Mouse (Mus musculus): ENCODE measurements around the gene Id2. TPM values are rescaled to one million over a fixed set of nuclear protein-coding genes. Genes with fewer than 3 reads are reported as not detected.

Id2 gene
- polyA plus RNA-seq, 1 experiment from 2014 or later, result 161 TPM

DNA sequence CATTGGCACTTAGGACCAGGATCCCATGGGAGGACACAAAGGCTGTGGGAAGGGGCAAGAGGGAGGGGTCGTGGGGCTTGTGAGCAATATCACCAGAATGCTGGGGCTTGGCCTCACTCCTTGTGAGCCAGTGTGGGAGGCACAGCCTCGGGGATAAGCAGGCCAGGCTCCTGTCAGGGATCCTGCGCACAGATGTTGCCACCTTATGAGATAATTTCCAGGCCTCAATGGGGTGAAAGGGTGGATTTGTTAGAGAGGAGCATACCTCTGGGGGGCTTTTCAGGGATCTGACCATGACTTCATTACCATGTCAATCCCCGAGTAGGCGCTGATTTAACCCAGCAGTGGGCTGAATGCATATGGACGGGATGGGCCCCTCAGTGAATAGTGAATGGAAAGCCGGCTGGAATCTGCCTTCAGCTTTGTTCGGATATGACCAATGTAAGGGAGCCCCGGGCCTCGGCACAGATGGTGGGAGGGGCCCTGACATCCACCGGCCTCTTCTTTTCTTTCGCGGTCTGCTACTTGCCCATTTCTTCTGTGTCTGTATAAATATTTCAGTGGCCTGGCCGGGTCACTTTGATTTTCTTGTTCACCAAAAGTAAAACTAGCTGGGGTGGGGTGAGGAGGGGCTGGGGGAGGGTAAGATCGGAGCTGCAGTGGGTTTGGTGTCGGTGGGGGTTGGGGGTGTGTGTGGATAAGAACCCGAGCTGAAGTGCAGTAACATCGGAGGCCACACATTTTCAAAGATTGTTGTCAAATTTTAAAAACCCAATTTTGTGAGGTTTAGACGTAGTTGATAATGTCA, 27.7 kb upstream of the Id2 start:
- no peak overlapping the region for H3K9ac ChIP-seq (replicated peaks)
- peak; percentile 97 for ATAC-seq
- WGBS, result 4% methylated on average over 19 of the region's 19 CpGs
- H3K36me3 ChIP-seq, result no peaks in the 10 kb centered on the region
- H3K4me1 ChIP-seq (replicated peaks), result peaks cover 48% of the 10 kb centered on the region
- no peaks in the 10 kb centered on the region for H3K27me3 ChIP-seq
- H3K27ac ChIP-seq, result peak overlapping the region; percentile 80
- no peaks in the 10 kb centered on the region for H3K9me3 ChIP-seq
- H3K4me3 ChIP-seq (replicated peaks), result no peak overlapping the region
- peak overlapping the region; percentile 29 for H3K4me2 ChIP-seq (replicated peaks)

- WGBS, result 80% methylated on average over 4 of the region's 4 CpGs
Observed at GRCm38 (mm10) chr12:25120753-25121152, 23.8 kb upstream of the Id2 start.

DNA sequence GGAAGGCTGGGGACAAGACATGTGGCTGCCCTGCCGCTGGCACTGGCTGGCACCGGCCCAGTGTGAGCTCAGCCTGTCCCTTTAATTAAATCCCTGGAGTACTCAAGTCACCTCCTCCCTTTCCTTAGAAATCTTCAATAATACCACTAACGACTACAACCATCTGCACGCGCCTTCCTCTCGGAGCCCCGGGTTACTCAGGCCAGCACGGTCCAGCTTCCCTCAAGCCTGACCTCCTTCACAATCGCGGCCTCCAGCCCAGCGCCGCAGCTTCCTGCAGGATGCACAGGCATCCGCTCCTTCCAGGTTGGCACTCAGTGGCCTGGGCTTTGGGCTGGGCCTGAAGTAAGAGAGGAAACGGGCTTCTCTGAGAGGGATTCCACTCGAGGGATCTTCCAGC, 22.3 kb upstream of the Id2 start:
- Histone ChIP-seq H3K9ac (replicated peaks) (no peak overlapping the region), H3K27me3 (no peaks in the 10 kb centered on the region), H3K4me2 (replicated peaks) (no peak overlapping the region), H3K4me1 (replicated peaks) (peaks cover 23% of the 10 kb centered on the region), H3K9me3 (no peaks in the 10 kb centered on the region), H3K36me3 (no peaks in the 10 kb centered on the region), H3K27ac (no peak overlapping the region), H3K4me3 (replicated peaks) (no peak overlapping the region)
- 28% methylated on average over 15 of the region's 15 CpGs for WGBS
- ATAC-seq, result peak; percentile 43; the same call in 1 of the 2 replicates

More at GRCm38 (mm10) chr12:25120753-25121152, 23.8 kb upstream of the Id2 start:
- no peak overlapping the region for H3K4me3 ChIP-seq (replicated peaks)
- peaks cover 38% of the 10 kb centered on the region for H3K4me1 ChIP-seq (replicated peaks)
- ATAC-seq, result no peak
- no peaks in the 10 kb centered on the region for H3K27me3 ChIP-seq
- no peaks in the 10 kb centered on the region for H3K36me3 ChIP-seq
- no peak overlapping the region for H3K27ac ChIP-seq
- no peaks in the 10 kb centered on the region for H3K9me3 ChIP-seq
- H3K4me2 ChIP-seq (replicated peaks), result no peak overlapping the region
- H3K9ac ChIP-seq (replicated peaks), result no peak overlapping the region

DNA sequence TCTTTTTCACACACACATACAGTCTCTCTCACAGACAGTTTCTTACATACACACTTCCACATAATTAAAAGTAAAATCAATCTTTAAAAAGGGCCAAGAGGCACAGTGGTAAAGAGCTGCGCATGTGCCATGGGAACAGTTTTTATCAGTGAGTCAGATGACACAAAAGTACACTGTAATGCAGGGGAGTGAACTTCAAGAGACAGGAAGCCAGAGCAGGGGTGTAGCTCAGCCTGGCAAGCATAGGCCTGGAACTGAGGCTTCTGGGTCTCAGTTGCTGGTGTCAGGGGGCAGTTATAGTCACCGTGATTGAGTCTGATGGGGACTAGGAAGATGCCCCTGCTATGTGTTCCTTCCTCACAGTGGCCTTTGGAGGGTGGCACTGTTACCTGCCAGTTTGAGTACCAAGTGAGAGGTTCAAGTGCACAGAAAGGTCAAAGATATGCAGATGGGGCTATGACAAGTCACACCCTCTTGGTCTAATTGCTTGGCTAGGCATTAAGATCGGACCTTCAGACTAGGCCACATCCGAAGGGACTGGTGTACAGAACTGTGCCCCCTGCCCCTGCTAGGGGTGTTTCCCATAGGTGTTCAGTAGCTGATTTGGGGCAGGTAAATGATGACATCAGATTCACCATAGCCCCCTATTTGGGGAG, 21.0 kb upstream of the Id2 start:
- no peak overlapping the region for H3K4me3 ChIP-seq (replicated peaks)
- no peak overlapping the region for H3K9ac ChIP-seq (replicated peaks)
- no peaks in the 10 kb centered on the region for H3K9me3 ChIP-seq
- H3K4me2 ChIP-seq (replicated peaks), result no peak overlapping the region
- no peaks in the 10 kb centered on the region for H3K27me3 ChIP-seq
- peaks cover 15% of the 10 kb centered on the region for H3K4me1 ChIP-seq (replicated peaks)
- WGBS, result 92% methylated on average over 4 of the region's 4 CpGs
- H3K27ac ChIP-seq, result no peak overlapping the region
- no peak for ATAC-seq
- no peaks in the 10 kb centered on the region for H3K36me3 ChIP-seq

DNA sequence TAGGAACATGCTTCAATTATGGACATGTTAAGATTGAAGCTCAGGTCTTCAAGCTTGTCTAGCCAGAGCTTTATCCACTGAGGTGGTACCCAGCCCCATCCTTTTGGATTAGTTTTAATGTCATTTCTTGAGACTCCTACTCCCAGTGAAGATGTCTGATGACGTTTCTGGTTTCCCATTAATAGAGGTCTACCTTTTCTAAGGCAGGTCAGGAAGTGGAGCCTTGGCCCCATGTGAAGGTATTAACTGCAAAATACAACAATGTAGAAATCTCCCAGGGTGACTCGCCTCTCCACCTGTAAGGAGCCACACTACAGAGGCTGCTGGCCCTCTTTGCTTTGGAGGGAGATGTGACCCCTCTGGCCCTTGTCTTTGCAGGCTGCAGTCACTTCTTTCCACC, 19.2 kb upstream of the Id2 start:
- H3K9ac ChIP-seq (replicated peaks), result no peak overlapping the region
- no peak overlapping the region for H3K4me3 ChIP-seq (replicated peaks)
- no peak overlapping the region for H3K4me2 ChIP-seq (replicated peaks)
- H3K4me1 ChIP-seq (replicated peaks), result peaks cover 7% of the 10 kb centered on the region
- WGBS, result 78% methylated on average over 2 of the region's 2 CpGs
- H3K27me3 ChIP-seq, result no peaks in the 10 kb centered on the region
- H3K9me3 ChIP-seq, result no peaks in the 10 kb centered on the region
- H3K36me3 ChIP-seq, result no peaks in the 10 kb centered on the region
- H3K27ac ChIP-seq, result no peak overlapping the region
- no peak for ATAC-seq

DNA sequence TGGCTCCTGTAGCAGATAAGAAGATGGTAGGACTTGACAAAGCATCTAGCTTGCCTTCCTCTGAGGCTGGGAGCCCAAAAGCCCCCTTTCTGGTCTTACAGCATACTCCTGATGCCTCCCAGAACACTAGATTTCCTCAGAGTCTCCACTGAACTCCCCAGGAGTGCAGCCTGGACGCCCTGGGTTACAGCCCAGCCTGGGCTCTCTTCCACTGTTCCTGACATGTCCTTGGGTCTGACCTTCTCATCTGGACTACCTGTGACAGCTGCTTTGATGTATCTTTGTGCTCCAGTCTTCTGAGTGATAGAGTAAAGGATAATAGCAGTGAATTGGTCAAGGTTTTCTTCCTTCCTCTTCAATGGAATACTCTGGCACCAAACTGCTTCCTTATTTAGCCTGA, 17.5 kb upstream of the Id2 start:
- WGBS, result 74% methylated on average over 1 of the region's 1 CpGs
- H3K4me2 ChIP-seq (replicated peaks), result no peak overlapping the region
- peaks cover 5% of the 10 kb centered on the region for H3K4me1 ChIP-seq (replicated peaks)
- no peaks in the 10 kb centered on the region for H3K27me3 ChIP-seq
- no peak overlapping the region for H3K27ac ChIP-seq
- no peaks in the 10 kb centered on the region for H3K9me3 ChIP-seq
- H3K36me3 ChIP-seq, result no peaks in the 10 kb centered on the region
- no peak overlapping the region for H3K4me3 ChIP-seq (replicated peaks)
- H3K9ac ChIP-seq (replicated peaks), result no peak overlapping the region
- no peak for ATAC-seq

DNA sequence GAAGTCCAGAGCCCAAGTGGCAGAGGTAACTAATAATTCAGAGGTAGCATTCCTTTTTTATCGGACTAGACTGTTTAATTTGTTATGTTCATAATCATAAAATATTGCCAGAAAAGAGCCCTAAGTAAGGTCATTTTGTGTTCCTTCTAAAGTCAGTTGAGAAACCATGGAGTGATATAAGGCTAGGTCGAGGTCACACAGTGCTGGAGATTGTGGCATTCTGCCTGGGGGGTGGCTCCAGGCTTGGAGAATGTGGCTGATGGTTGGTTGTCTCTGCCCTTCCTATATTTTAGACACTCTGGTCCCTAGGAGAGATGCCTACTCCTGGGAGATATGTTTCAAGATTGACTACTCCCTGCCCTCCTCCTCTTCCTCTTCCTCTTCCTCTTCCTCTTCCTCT, 16.4 kb upstream of the Id2 start:
- no peak for ATAC-seq
- 87% methylated on average over 2 of the region's 2 CpGs for WGBS
- no peaks in the 10 kb centered on the region for H3K4me1 ChIP-seq (replicated peaks)
- no peaks in the 10 kb centered on the region for H3K9me3 ChIP-seq
- no peaks in the 10 kb centered on the region for H3K27me3 ChIP-seq
- no peak overlapping the region for H3K4me3 ChIP-seq (replicated peaks)
- no peak overlapping the region for H3K9ac ChIP-seq (replicated peaks)
- H3K4me2 ChIP-seq (replicated peaks), result no peak overlapping the region
- H3K27ac ChIP-seq, result no peak overlapping the region
- H3K36me3 ChIP-seq, result no peaks in the 10 kb centered on the region

GRCm38 (mm10) chr12:25112806-25113205, 15.9 kb upstream of the Id2 start:
- H3K27ac ChIP-seq, result no peak overlapping the region
- H3K4me3 ChIP-seq (replicated peaks), result no peak overlapping the region
- no peaks in the 10 kb centered on the region for H3K27me3 ChIP-seq
- H3K9me3 ChIP-seq, result no peaks in the 10 kb centered on the region
- ATAC-seq, result no peak
- no peaks in the 10 kb centered on the region for H3K4me1 ChIP-seq (replicated peaks)
- H3K36me3 ChIP-seq, result no peaks in the 10 kb centered on the region
- 94% methylated on average over 2 of the region's 2 CpGs for WGBS
- H3K9ac ChIP-seq (replicated peaks), result no peak overlapping the region
- no peak overlapping the region for H3K4me2 ChIP-seq (replicated peaks)

- H3K9ac ChIP-seq (replicated peaks), result no peak overlapping the region
- H3K4me3 ChIP-seq (replicated peaks), result no peak overlapping the region
- WGBS, result 91% methylated on average over 7 of the region's 7 CpGs
Observed at GRCm38 (mm10) chr12:25110682-25111078, 13.7 kb upstream of the Id2 start.

GRCm38 (mm10) chr12:25109971-25110681, 13.2 kb upstream of the Id2 start:
- Histone ChIP-seq H3K4me3 (replicated peaks) (no peak overlapping the region), H3K27me3 (no peaks in the 10 kb centered on the region)

More at GRCm38 (mm10) chr12:25110682-25111078, 13.7 kb upstream of the Id2 start:
- Histone ChIP-seq H3K4me2 (replicated peaks) (no peak overlapping the region), H3K9me3 (no peaks in the 10 kb centered on the region), H3K36me3 (no peaks in the 10 kb centered on the region), H3K4me1 (replicated peaks) (0 out of 2 replicates have a peak, but pooled peaks cover 4% of the 10 kb centered on the region), H3K27me3 (no peaks in the 10 kb centered on the region), H3K27ac (no peak overlapping the region)
- ATAC-seq, result no peak

DNA sequence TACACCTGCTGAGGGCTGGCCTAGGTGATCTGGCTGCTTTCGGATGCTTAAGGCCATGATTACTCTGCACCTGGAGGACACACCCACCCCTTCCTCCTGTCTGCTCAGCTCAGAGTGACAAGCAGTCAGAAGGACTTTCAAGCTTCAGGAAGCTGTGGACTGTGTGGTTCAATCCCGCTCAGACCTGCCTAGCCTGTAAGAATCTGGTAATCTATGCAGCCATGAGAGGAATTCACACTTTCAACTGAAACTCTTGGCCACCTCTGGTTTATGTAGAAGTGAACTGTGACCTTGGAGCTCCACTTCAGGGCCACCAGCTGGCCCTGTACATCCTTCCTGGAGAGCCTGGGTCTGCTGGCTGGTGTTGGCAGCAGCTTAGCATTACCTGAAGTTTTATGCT, 11.9 kb upstream of the Id2 start:
- Histone ChIP-seq H3K4me3 (replicated peaks) (no peak overlapping the region), H3K4me1 (replicated peaks) (0 out of 2 replicates have a peak, but pooled peaks cover 4% of the 10 kb centered on the region), H3K9me3 (no peaks in the 10 kb centered on the region), H3K9ac (replicated peaks) (no peak overlapping the region), H3K27me3 (no peaks in the 10 kb centered on the region), H3K36me3 (no peaks in the 10 kb centered on the region), H3K27ac (no peak overlapping the region), H3K4me2 (replicated peaks) (no peak overlapping the region)
- 82% methylated on average over 2 of the region's 2 CpGs for WGBS
- ATAC-seq, result no peak

More at GRCm38 (mm10) chr12:25109971-25110681, 13.2 kb upstream of the Id2 start:
- Histone ChIP-seq H3K4me2 (replicated peaks) (no peak overlapping the region), H3K9me3 (no peaks in the 10 kb centered on the region), H3K27ac (no peak overlapping the region), H3K9ac (replicated peaks) (no peak overlapping the region), H3K4me1 (replicated peaks) (0 out of 2 replicates have a peak, but pooled peaks cover 4% of the 10 kb centered on the region), H3K36me3 (no peaks in the 10 kb centered on the region)
- 78% methylated on average over 7 of the region's 7 CpGs for WGBS
- no peak for ATAC-seq

DNA sequence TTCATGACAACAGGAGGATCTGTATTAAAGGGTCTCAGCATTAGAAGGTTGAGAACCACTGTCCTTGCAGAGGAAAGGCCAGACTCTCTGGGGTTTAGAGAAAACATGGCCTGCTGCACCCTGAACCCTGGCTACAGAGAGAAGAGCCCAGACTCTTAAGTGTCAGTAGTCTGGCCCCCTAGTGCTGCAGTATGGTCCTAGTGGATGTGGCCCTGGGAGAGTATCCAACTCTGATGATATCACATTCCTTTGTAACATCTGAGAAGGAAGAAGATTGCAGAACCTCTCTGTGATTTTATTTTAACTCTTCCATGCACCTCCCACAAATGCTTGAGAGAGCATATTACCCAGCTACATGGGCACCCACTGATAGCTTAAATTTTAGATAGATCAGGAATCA, 7.6 kb upstream of the Id2 start:
- H3K36me3 ChIP-seq, result no peaks in the 10 kb centered on the region
- H3K27ac ChIP-seq, result no peak overlapping the region
- H3K4me3 ChIP-seq (replicated peaks), result no peak overlapping the region
- no peak for ATAC-seq
- H3K4me1 ChIP-seq (replicated peaks), result peaks cover 24% of the 10 kb centered on the region
- H3K27me3 ChIP-seq, result 0 out of 2 replicates have a peak, but pooled peaks cover 4% of the 10 kb centered on the region
- no peak overlapping the region for H3K4me2 ChIP-seq (replicated peaks)
- H3K9ac ChIP-seq (replicated peaks), result no peak overlapping the region
- H3K9me3 ChIP-seq, result no peaks in the 10 kb centered on the region

Data from midbrain, embryonic 13.5 days (tissue).